Mouse (Mus musculus) kidney, adult 2 months (tissue): ENCODE data around the gene Pi4k2a.

ENCODE experiments used
- CTCF ChIP-seq: fragments of 200-500 bp; conservative IDR thresholded peaks from 2 replicates; pipeline ENCODE4 v1.5.1; 2011; ENCODE audit warnings: low read depth, mild to moderate bottlenecking, control low read depth, low read length, moderate library complexity, mixed read lengths; ENCODE audit not compliant: insufficient read depth, insufficient read length
- POLR2A ChIP-seq: fragments of 200-500 bp; IDR thresholded peaks from one replicate; pipeline ENCODE4 v1.6.1; 2011; ENCODE audit warnings: low read depth, low read length, control low read depth

- no peak for TF ChIP-seq POLR2A
- no peak for TF ChIP-seq CTCF
Measured at GRCm38 (mm10) chr19:42124684-42125083, 34.4 kb downstream of the Pi4k2a start.
